Mouse (Mus musculus) R1 (cell line): Measurements from ENCODE around the gene Adgrg2.

ENCODE experiments used
- DNase-seq: peaks from one replicate; pipeline ENCODE4 v3.0.0-alpha.2; 2018; ENCODE audit warnings: low read depth, low spot score

Adgrg2 gene

DNA sequence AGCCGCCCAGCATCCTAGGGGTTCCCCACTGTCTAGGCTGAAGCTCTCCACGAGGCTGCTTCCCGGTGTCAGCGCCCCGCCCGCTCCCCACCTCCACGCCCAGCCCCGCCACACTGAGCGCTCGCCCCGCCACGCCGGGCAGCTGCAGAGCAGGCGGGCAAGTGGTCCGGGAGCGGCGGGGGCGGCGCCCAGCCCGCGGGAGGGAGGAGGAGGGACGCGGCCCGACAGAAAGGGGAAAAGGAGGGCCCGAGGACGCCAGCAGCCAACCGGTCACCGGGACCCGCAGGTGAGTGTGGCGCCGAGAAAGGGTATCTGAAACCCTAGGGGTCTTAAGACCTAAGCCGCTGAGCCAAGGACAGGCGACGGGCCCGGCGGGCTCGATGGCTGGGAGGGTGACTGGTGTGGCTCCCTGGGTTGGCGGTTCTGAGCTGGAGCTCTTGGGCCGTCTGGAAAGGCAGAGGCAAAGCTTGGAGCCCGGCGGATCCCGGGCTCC is at the start of gene Adgrg2:
Adgrg2 (plus strand) TSS at position 227 of the 493 bp plus-strand sequence.
- peak; percentile 30 for DNase-seq

GRCm38 (mm10) chrX:160350995-160351394 is 39.5 kb upstream of the Adgrg2 start:
- DNase-seq = peak; percentile 5

- no peak for DNase-seq
These were observed 38.4 kb upstream of the Adgrg2 start for GRCm38 (mm10) chrX:160351967-160352677.

GRCm38 (mm10) chrX:160384748-160385501 is 5.6 kb upstream of the Adgrg2 start:
- DNase-seq = no peak

- no peak for DNase-seq
These were observed 5.1 kb upstream of the Adgrg2 start for GRCm38 (mm10) chrX:160385502-160385772.

DNA sequence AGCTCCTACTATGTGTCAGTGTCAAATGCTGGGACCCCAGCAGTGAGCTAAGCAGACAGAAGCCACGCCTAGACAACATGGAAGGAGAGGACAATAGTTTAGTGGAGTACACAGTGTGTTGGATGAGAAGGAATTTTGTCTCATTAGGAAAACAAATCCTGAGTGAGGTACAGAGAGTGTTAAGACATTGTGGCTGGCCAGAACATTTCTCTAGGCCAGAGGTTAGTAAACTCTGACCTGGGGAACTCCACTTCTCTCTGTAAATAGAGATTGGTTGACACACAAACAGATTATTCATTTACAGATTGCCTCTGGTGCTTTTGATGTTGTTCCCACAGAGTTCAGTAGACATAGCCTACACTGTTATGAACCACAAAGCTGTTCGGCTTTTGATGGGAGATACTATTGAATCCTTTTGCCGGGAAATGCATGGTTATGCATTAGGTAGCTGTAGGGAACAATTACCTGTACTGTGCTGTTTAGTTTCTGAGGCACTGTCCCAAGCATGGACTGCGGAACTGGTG is 22.5 kb downstream of the Adgrg2 start:
- peak; percentile 24 for DNase-seq

DNA sequence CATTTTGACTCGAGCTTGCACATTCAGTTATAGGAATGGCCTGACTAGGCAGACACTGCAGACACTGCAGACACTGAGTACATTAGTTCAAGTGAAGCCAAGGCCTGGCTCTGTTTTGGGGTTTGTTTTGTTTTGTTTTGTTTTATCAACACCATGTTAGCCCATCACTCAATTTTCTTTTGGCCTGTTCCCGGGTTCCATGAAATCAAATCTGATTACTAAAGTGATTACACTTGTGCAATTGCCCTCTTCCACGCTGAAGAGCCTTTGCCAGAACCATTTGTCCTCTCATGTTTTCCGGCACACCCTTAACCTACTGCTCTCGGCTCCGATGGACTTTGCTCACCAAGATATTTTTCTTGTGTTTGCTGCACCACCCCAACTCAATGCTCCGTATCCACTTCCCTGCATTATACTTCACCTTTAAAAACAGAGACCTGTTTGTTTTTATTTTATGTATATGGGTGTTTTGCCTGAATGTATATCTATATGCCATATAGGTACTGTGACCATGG is 23.4 kb downstream of the Adgrg2 start:
- no peak for DNase-seq

DNA sequence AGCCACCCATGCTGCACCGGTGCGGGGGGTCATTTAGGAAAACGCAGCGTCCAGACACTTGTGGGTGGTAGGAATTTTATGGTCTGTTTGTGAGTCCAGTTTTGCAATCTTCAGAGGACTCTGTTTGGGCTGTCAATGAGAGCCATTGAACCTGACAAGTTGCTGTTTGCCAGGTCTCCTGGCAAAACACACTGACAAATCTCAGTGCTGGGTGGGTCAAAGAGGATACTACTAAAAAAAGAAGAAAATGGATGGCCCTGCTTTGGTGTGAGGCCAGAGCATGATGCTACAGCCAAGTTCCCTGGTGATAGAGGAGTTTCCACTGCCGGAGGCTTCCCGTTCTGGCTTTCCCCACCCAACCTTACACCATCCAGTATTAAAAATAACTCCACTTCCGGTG is 27.9 kb downstream of the Adgrg2 start:
- no peak for DNase-seq

- no peak for DNase-seq
These were observed 33.2 kb downstream of the Adgrg2 start for GRCm38 (mm10) chrX:160423737-160424136.

- no peak for DNase-seq
These were observed 36.0 kb downstream of the Adgrg2 start for GRCm38 (mm10) chrX:160426486-160426885.

DNA sequence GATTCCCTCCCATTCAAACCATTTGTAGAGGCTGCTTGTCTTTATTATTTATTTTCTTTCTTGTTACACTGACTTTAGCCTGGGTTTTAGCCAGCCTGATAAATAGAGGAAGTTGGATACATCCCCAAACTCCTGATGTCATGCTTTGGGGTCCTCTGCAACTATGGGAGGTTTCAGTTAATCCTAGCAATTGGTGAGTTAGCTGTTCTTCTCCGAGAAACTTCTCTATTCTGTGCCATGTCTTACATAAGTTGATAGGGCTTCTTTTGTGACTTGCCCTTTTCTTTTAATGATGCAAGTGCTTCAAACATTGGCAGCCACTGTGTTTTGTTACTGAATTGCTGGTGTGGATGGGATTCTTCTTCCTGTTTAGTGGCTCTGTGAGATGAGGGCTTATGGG is 36.4 kb downstream of the Adgrg2 start:
- no peak for DNase-seq

- DNase-seq = no peak
These were observed 41.7 kb downstream of the Adgrg2 start for GRCm38 (mm10) chrX:160432192-160432591.

DNA sequence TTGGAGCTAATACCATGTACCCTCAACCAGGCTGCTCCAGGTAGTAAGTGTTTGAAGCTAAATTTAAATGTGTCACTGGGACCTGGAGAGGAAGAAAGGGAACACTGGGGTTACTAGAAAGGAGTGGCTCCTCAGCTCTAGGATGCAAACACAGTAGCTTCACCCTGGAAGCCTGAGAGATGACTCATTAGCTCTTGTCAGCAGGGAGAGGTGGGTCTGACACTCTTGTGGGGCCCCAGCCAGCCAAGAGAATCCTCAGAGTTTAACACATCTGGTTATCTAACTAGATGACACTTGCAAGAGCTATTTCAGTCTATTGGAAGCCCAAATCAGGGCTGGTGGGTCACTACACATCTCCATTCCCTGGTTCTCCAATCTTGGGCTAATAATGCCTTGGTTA is 50.8 kb downstream of the Adgrg2 start:
- DNase-seq = no peak

- peak; percentile 52 for DNase-seq
These were observed 57.9 kb downstream of the Adgrg2 start for GRCm38 (mm10) chrX:160448351-160448750.

GRCm38 (mm10) chrX:160449363-160449762 is 58.9 kb downstream of the Adgrg2 start:
- DNase-seq = no peak

- DNase-seq = peak; percentile 2
These were observed 65.2 kb downstream of the Adgrg2 start for GRCm38 (mm10) chrX:160455686-160456085.

GRCm38 (mm10) chrX:160471257-160471786 is 80.8 kb downstream of the Adgrg2 start:
- DNase-seq = no peak

DNA sequence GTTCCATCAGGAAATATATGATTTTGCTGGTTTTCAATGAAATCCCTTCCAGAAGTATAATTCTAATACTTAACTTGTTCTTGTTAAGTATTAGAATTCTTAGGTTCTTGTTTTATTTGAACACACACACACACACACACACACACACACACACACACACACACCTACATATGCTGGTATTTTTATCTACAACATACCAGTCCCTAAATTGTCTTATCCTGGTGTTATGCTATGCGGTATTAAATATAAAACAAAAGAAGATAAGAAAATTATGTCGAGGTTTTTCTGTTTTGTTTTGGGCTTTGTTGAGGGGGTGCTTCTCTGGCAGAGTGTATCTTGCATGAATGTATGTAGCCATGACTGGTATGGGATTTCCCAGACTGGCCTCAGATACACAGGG is 99.3 kb downstream of the Adgrg2 start:
- DNase-seq = no peak

DNA sequence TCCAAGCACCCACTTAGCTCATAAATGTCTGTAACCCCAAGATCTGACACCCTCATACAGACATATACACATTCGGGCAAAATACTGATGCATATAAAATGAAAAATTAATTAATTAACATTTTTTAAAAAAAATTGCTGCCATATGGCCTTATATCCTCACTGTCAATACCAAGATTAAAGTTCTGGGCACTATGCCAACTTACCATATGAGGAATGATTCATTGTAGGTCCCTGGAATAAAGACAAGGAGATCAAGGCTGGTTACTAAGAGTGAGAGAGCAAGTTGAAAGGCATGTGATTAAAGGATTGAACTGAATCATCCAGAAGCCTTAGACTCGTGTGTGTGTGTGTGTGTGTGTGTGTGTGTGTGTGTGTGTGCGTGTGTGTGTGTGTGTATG is 103.8 kb downstream of the Adgrg2 start:
- DNase-seq = no peak

DNA sequence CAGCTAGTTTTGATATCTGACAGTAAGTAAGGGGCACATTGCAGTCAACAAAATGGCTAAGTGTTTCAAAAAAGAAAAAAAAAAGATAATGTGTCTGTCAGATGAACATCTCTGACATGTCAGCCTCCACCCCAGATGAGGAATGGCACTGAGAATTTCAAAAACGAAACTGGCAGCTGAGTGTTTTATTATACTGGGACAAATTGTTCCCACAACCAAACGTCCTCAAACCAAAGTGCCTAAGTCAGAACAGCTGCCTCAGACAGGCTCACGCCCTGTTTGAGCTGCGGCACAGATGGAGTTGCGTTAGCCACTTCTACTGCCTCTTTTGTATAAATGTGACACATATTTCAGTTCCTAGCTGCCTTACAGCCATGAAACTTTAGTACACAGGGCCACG is 104.4 kb downstream of the Adgrg2 start:
- no peak for DNase-seq

GRCm38 (mm10) chrX:160496473-160496872 is 106.0 kb downstream of the Adgrg2 start:
- DNase-seq = no peak

GRCm38 (mm10) chrX:160501095-160501494 is 110.6 kb downstream of the Adgrg2 start:
- no peak for DNase-seq

DNA sequence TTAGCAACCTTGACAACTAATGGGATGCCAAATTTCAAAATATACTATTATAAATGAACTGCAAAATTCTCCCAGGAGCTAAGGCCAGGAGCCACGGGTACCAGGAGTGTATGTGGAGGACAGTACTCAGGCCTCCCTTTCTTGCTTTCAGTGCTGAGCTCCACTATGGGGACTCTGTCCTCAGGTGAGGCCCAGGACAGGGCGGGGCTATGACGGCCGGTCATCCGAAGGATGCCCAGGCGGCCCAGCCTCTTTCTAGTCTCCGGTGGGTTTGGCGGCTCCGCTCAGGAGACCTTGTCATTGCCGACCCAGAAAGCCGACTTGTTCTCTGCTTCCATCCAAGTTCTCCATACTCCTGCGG is 111.2 kb downstream of the Adgrg2 start:
- no peak for DNase-seq
